Mouse (Mus musculus): Measurements from ENCODE around the gene Itih4.

The Itih4 gene

GRCm38 (mm10) chr14:30886204-30886603, at the start of gene Itih4:
Gene Itih4, plus strand, starts transcription at chr14:30886476.
- DNase-seq: no peak

GRCm38 (mm10) chr14:30837416-30837996, 48.8 kb upstream of the Itih4 start:
- no peak for DNase-seq

DNA sequence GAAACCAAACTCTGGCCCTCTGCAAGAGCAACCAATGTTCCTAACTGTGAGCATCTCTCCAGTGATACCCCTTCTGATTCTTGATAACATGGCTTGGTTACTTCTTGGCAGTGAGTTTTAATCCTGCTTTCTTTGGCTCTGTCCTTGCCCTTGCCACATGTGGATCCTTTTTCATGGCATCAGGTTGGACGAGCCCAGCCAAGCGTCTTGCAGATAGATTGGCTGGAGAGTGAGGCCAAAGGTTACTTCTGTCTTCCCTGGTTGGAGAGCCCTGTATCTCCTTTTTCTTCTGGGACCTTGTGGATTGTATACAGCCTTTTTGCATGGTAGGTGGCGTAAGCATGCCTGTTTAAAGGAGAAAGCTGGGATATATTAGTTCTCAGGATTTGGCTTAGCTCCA, 42.6 kb upstream of the Itih4 start:
- no peak for DNase-seq

DNA sequence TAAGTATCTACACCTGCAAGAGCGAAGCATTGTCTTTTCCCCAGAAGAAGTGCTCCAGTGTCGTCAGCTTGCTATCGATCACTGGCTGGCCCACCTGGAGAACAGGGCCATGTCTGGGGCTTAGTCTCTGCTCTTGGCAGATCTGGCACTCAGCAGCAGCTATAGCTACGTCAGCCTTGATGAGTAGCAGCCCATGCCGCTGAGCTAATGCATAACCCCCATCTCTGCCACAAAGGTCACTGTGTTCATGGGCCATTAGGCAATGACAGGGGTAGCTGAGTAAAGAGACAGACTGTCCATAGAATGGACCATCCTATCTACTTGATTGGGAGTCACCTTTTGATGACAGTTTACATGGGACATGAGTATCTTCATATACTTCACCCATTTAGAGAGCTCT, 35.8 kb upstream of the Itih4 start:
- DNase-seq: no peak

GRCm38 (mm10) chr14:30852325-30852724, 34.0 kb upstream of the Itih4 start:
- no peak for DNase-seq

GRCm38 (mm10) chr14:30855316-30855715, 31.0 kb upstream of the Itih4 start:
- peak; percentile 41 for DNase-seq

DNA sequence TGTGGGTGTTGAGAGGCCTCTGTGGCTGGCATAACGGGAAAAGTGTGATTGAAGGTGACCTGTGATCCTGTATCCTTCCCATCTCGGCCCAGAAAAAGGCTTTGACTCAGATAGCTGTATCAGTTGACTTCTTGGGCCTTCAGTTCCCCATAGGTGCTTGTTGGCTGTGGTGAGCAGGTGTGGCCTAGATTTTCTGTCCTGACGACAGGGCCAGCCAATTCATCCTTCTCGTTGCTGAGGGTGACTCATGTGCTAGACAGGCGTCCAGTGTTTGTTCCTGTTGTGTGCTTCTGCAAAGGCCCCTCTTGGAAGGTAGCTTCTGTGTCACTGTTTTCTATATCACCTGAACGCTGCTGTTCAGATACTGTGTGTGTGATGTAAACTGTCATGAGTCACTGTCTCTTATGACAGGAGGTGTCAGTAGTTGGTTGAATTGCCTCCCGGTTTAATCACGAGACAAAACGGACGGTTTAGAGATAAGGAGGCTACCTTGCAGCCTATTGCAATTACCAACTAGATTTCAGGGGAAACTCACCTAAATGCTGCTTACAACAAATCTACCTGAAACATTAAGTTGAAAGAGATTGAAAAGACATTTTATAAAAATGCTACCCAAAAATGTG, 29.3 kb upstream of the Itih4 start:
- peak; percentile 56 for DNase-seq

GRCm38 (mm10) chr14:30857990-30858389, 28.3 kb upstream of the Itih4 start:
- DNase-seq: no peak

DNA sequence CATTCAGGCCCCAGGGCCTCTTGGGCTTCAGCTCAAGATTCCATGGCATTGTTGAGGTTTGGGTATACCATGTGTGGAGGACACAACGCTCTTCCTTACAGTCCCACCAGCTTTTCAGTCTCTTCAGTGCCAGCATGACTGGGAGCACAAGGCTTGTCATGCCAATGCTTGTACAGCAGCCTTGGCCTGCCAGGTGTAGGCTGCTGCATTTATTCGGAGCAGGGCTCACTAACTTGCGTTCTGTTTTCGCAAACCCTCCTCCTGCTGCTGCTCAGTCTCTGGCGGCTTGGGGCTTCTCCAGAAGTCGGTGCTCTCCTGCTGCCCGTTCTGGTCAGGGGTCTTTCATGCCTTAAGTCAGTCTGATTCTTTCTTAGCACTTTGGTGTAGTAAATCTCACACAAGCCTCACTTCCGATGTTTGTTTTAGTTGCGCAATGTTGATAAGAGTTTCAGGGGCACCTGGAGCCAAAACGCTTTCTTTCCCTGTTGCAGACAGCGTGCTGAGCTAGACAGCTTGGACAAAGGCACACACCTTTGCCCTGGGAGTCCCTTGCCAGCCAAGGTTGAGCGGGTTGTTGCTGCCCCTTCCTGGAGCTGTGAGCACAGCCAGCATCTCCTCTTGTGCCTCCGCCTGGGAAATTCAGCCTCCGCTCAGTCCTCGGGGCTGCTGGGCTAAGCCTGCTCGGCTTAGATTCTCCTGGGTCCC, 24.7 kb upstream of the Itih4 start:
- DNase-seq: peak; percentile 37

- DNase-seq: no peak
These were observed 23.9 kb upstream of the Itih4 start for GRCm38 (mm10) chr14:30862368-30862767.

DNA sequence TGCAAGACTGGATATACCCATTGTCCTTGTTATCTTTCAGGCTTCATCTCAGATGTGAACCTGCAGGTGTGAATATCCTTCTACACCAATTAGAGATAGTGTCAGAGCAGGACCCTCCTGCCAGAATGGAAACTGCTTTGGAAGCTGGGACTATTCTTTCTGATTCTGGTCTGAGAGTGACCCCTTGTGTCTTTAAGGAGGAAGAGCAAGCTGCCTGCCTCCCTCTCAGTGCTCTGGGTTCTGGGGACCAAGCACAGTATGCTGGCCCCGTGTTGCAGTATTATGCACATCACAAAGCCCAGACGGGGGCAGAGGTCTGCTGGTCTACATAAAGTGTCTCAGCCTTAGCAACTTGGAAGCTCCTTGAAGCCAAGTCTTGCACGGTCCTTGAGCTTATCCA, 21.0 kb upstream of the Itih4 start:
- no peak for DNase-seq

- DNase-seq: peak; percentile 65
These were observed 19.2 kb upstream of the Itih4 start for GRCm38 (mm10) chr14:30867042-30867441.

DNA sequence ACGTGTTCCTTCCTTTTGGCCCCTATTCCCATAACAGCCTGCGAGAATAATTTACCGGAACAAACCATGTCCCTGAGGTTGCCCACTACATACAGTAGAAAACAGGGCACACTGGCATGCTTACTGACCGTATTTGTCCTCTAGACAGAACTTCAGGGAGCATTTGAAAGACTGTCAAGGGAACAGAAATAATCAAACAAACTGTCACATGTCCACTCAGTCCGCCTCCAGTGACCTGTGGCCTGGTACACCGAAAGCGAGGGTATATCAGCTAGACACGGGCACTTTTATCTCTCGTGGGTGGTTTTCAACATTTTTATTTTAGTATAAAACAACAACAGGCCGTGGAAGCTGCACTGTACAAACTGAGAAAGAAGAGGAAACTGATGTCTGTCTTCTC, 17.4 kb upstream of the Itih4 start:
- no peak for DNase-seq

DNA sequence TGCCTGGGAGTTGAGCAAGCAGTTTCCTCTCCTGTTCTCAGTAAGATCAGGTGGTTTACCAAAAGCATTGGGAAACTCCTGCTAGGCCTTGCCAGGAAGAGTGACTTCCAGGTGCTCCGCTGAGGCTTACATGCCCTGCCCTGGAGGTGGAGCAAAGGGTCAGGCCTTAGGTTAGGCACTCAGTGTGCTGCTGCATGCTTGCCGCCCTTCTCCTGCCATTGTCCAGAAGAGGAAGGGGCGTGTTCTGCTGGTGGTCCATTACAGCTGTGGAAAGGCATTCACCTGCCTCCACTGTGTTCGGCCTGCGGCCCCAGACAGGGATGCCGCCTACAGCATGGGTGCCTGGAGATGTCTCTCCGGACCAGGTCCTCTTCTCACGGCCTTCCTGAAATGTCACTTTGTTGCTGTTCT, 16.9 kb upstream of the Itih4 start:
- no peak for DNase-seq

DNA sequence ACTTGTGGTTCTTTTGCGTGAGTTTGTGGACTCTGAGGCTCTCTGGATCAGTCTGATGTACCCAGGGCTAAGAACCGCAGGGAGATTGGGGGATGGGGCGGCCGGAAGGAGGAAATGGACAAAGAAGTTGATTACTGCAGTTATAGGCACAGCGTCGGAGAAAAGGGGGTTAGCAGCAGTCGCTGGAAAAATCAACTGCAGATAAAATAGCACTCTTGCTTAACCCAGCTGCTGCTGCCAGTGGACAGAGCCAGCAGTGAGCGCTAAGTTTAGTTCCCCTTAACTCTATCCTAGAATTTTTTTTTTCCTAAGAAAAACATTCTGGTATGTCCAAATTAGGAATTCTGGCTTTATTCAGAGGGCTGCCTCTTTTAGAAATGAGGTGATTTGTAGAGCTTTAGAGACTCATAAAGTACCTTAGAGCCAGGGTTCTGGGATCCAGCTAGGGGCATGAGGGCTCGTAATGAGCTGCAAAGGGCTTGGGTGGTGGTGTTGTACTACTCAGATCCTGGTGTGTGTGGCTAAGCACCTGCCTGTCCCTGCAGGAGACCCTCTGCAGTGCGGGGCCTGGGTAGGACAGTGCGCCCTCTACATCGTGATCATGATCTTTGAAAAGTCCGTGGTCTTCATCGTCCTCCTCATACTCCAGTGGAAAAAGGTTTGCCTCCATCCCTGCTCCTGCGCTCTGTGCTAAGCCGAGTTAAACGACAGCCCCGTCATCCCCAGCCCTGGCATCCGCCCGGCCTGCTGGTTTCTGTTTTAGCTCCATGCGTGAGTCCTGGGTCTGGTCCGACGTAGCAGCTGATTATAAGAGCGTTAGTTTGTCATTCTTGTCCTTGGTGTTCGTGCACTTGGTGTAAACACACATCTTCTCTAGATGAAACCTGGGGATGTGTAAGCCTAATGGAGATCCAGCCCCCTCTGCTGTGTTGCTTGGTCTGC, 15.8 kb upstream of the Itih4 start:
- no peak for DNase-seq

- DNase-seq: no peak
These were observed 12.1 kb upstream of the Itih4 start for GRCm38 (mm10) chr14:30874095-30874700.

GRCm38 (mm10) chr14:30875130-30875865, 11.0 kb upstream of the Itih4 start:
- no peak for DNase-seq

DNA sequence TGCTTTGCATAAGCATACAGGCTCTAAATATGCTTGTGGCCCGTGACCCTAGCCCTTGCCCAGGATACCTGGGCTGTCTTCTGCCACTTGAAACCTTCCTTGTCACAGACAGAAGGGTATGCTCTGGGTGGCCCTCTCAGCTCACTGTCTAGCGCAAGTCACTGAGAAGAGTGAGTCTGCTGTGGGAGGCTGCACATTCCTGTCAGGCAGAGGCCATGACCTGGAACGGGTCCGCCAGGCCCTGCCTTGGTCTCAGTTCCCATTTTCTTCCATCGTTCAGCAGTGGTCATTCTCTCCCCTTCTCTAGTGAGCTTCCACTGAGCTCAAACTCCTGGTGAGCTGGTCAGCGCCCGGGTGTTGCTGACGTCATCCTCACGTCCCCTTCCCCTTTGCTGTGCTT, 10.3 kb upstream of the Itih4 start:
- no peak for DNase-seq

- no peak for DNase-seq
These were observed 9.8 kb upstream of the Itih4 start for GRCm38 (mm10) chr14:30876451-30876850.

DNA sequence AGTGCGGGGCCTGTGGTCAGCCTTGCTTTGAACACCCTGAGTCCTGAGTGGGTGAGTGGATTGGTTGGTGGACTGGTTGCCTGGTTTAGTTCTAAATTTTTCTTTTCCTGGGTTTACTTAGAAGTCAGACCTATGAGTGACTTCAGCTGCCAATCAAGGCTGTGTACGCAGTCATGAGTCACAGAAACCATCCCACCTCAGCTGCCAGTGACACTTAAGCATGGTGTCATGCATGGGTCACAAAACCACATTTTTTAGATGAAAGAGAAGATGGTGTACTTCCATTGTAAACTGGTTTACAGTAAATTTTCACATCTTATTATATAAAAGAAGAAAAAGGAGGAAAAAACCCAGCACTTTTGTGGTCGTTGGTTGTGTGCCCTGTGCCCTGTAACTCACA, 8.4 kb upstream of the Itih4 start:
- no peak for DNase-seq

DNA sequence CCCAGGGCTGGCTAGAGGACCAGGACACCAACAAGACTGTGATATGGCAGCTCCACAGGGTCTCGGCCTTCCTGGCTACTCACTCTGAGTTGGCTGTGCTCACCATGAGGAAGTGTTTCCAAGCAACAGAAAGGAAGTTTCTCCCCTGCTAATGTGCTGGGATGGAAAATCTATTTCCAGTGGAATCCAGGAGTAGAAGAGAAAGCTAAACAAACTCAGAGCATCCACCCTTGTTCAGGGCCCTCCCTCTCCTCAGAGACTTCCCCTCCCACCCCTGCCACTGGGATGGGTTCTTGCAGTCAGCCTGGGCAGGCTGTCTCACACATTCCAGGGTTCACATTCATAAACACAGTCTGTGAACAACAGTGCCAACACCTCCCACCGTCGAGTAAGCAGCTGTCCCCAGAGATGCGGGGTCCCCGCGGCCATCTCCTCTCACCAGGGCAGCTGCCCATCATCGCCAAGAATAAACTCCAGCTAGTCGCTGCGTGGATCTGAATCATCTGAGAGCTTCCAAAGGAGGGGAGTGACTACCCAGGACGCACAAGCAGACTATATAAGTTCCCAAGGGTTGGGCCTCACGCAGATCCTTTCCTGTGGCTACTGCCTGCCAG, 7.2 kb upstream of the Itih4 start, which contains the start of gene Mustn1:
Gene Mustn1, plus strand, starts transcription at position 243 of the 614 bp plus-strand sequence.
- DNase-seq: no peak

GRCm38 (mm10) chr14:30879794-30880193, 6.5 kb upstream of the Itih4 start:
- no peak for DNase-seq

Data from cerebellum, adult 8-10 months (tissue).